Mouse (Mus musculus): ENCODE measurements around the gene Bcl9l.
A peak's percentile ranks its signal among the peaks of the same experiment; 100 is the strongest.

Bcl9l gene

GRCm38 (mm10) chr9:44499356-44500162 is 16.9 kb downstream of the Bcl9l start:
- no peak for DNase-seq (ENCODE audit: low read depth, low spot score)
- Histone ChIP-seq H3K36me3 (ENCODE audit: control insufficient read depth, insufficient read depth, low read length, poor library complexity, severe bottlenecking) (peaks cover 5% of the 10 kb centered on the region), H3K27me3 (ENCODE audit: control insufficient read depth, insufficient read depth, low read length, poor library complexity, severe bottlenecking) (no peaks in the 10 kb centered on the region)

- H3K27me3 ChIP-seq (ENCODE audit: control insufficient read depth, insufficient read depth, low read length, poor library complexity, severe bottlenecking) = no peaks in the 10 kb centered on the region
- H3K36me3 ChIP-seq (ENCODE audit: control insufficient read depth, insufficient read depth, low read length, poor library complexity, severe bottlenecking) = peaks cover 5% of the 10 kb centered on the region
- DNase-seq (ENCODE audit: low read depth, low spot score) = no peak
These were observed 17.5 kb downstream of the Bcl9l start for GRCm38 (mm10) chr9:44500163-44500533.

GRCm38 (mm10) chr9:44500638-44501175 is 18.1 kb downstream of the Bcl9l start:
- DNase-seq (ENCODE audit: low read depth, low spot score) = no peak
- H3K27me3 ChIP-seq (ENCODE audit: control insufficient read depth, insufficient read depth, low read length, poor library complexity, severe bottlenecking) = no peaks in the 10 kb centered on the region
- H3K36me3 ChIP-seq (ENCODE audit: control insufficient read depth, insufficient read depth, low read length, poor library complexity, severe bottlenecking) = peaks cover 6% of the 10 kb centered on the region

GRCm38 (mm10) chr9:44501206-44501879 is 18.7 kb downstream of the Bcl9l start:
- H3K36me3 ChIP-seq (ENCODE audit: control insufficient read depth, insufficient read depth, low read length, poor library complexity, severe bottlenecking) = peaks cover 10% of the 10 kb centered on the region
- H3K27me3 ChIP-seq (ENCODE audit: control insufficient read depth, insufficient read depth, low read length, poor library complexity, severe bottlenecking) = no peaks in the 10 kb centered on the region
- DNase-seq (ENCODE audit: low read depth, low spot score) = no peak

GRCm38 (mm10) chr9:44502006-44502405 is 19.4 kb downstream of the Bcl9l start:
- peak; percentile 90 for DNase-seq (ENCODE audit: low read depth, low spot score)
- no peaks in the 10 kb centered on the region for H3K27me3 ChIP-seq (ENCODE audit: control insufficient read depth, insufficient read depth, low read length, poor library complexity, severe bottlenecking)
- H3K36me3 ChIP-seq (ENCODE audit: control insufficient read depth, insufficient read depth, low read length, poor library complexity, severe bottlenecking) = peaks cover 11% of the 10 kb centered on the region

GRCm38 (mm10) chr9:44504893-44505823 is 22.5 kb downstream of the Bcl9l start:
- Histone ChIP-seq H3K27me3 (ENCODE audit: control insufficient read depth, insufficient read depth, low read length, poor library complexity, severe bottlenecking) (no peaks in the 10 kb centered on the region), H3K36me3 (ENCODE audit: control insufficient read depth, insufficient read depth, low read length, poor library complexity, severe bottlenecking) (peaks cover 11% of the 10 kb centered on the region)
- DNase-seq (ENCODE audit: low read depth, low spot score) = no peak

- H3K27me3 ChIP-seq (ENCODE audit: control insufficient read depth, insufficient read depth, low read length, poor library complexity, severe bottlenecking) = no peaks in the 10 kb centered on the region
- DNase-seq (ENCODE audit: low read depth, low spot score) = peak; percentile 20
These were observed 23.3 kb downstream of the Bcl9l start for GRCm38 (mm10) chr9:44505824-44506467.

GRCm38 (mm10) chr9:44506566-44506965 is 23.9 kb downstream of the Bcl9l start:
- peaks cover 7% of the 10 kb centered on the region for H3K36me3 ChIP-seq (ENCODE audit: control insufficient read depth, insufficient read depth, low read length, poor library complexity, severe bottlenecking)
- H3K27me3 ChIP-seq (ENCODE audit: control insufficient read depth, insufficient read depth, low read length, poor library complexity, severe bottlenecking) = no peaks in the 10 kb centered on the region
- no peak for DNase-seq (ENCODE audit: low read depth, low spot score)

More at GRCm38 (mm10) chr9:44505824-44506467, 23.3 kb downstream of the Bcl9l start:
- peaks cover 11% of the 10 kb centered on the region for H3K36me3 ChIP-seq (ENCODE audit: control insufficient read depth, insufficient read depth, low read length, poor library complexity, severe bottlenecking)

GRCm38 (mm10) chr9:44507345-44507744 is 24.7 kb downstream of the Bcl9l start:
- no peaks in the 10 kb centered on the region for H3K27me3 ChIP-seq (ENCODE audit: control insufficient read depth, insufficient read depth, low read length, poor library complexity, severe bottlenecking)
- DNase-seq (ENCODE audit: low read depth, low spot score) = no peak
- H3K36me3 ChIP-seq (ENCODE audit: control insufficient read depth, insufficient read depth, low read length, poor library complexity, severe bottlenecking) = peaks cover 7% of the 10 kb centered on the region; the same call in 1 of the 2 replicates

- peaks cover 15% of the 10 kb centered on the region; the same call in 1 of the 2 replicates for H3K36me3 ChIP-seq (ENCODE audit: control insufficient read depth, insufficient read depth, low read length, poor library complexity, severe bottlenecking)
- H3K27me3 ChIP-seq (ENCODE audit: control insufficient read depth, insufficient read depth, low read length, poor library complexity, severe bottlenecking) = no peaks in the 10 kb centered on the region
- DNase-seq (ENCODE audit: low read depth, low spot score) = no peak
These were observed 25.5 kb downstream of the Bcl9l start for GRCm38 (mm10) chr9:44508124-44508619.

GRCm38 (mm10) chr9:44508721-44509486 is 26.3 kb downstream of the Bcl9l start:
- Histone ChIP-seq H3K36me3 (ENCODE audit: control insufficient read depth, insufficient read depth, low read length, poor library complexity, severe bottlenecking) (peaks cover 18% of the 10 kb centered on the region; the same call in 1 of the 2 replicates), H3K27me3 (ENCODE audit: control insufficient read depth, insufficient read depth, low read length, poor library complexity, severe bottlenecking) (no peaks in the 10 kb centered on the region)
- no peak for DNase-seq (ENCODE audit: low read depth, low spot score)

GRCm38 (mm10) chr9:44509487-44510354 is 27.1 kb downstream of the Bcl9l start:
- Histone ChIP-seq H3K27me3 (ENCODE audit: control insufficient read depth, insufficient read depth, low read length, poor library complexity, severe bottlenecking) (no peaks in the 10 kb centered on the region), H3K36me3 (ENCODE audit: control insufficient read depth, insufficient read depth, low read length, poor library complexity, severe bottlenecking) (peaks cover 19% of the 10 kb centered on the region; the same call in 1 of the 2 replicates)
- DNase-seq (ENCODE audit: low read depth, low spot score) = peak; percentile 77
